Mouse (Mus musculus) stomach, embryonic 15.5 days (tissue): ENCODE results near the gene Suox. TPM values are rescaled to one million over a fixed set of nuclear protein-coding genes. Genes with fewer than 3 reads are reported as not detected.

Experiments
- ATAC-seq: fragments of 200-750 bp; cut with Nextera tagmentation; 2 replicates; pipeline ENCODE4 v1.8.0; 2017; ENCODE audit warnings: low read depth, moderate number of reproducible peaks, moderate TSS enrichment; ENCODE audit not compliant: insufficient read depth, low FRiP score
- H3K27ac ChIP-seq: fragments of 300-500 bp; sonication (generic); 2 replicates; pipeline ENCODE4 v1.5.1; 2015; ENCODE audit warnings: mild to moderate bottlenecking, inconsistent platforms
- H3K27me3 ChIP-seq: fragments of 300-500 bp; sonication (generic); replicated peaks from 2 replicates; pipeline ENCODE4 v1.6.1; 2015; ENCODE audit warnings: inconsistent platforms
- H3K36me3 ChIP-seq: fragments of 300-500 bp; sonication (generic); 2 replicates; pipeline ENCODE4 v1.6.1; 2015; ENCODE audit warnings: inconsistent platforms
- H3K4me1 ChIP-seq: fragments of 300-500 bp; sonication (generic); 2 replicates; pipeline ENCODE4 v1.6.1; 2015; ENCODE audit warnings: inconsistent platforms
- H3K4me2 ChIP-seq: fragments of 300-500 bp; sonication (generic); 2 replicates; pipeline ENCODE4 v1.6.1; 2015; ENCODE audit warnings: mild to moderate bottlenecking, inconsistent platforms
- H3K4me3 ChIP-seq: fragments of 300-500 bp; sonication (generic); replicated peaks from 2 replicates; pipeline ENCODE4 v1.5.1; 2015; ENCODE audit warnings: inconsistent platforms
- H3K9ac ChIP-seq: fragments of 300-500 bp; sonication (generic); 2 replicates; pipeline ENCODE4 v1.6.1; 2015; ENCODE audit warnings: inconsistent platforms
- H3K9me3 ChIP-seq: fragments of 300-500 bp; sonication (generic); 2 replicates; pipeline ENCODE4 v1.6.1; 2016; ENCODE audit warnings: inconsistent platforms
- WGBS: fragments of 180-500 bp; shearing (Covaris S2); methylation state at CpG from one replicate; pipeline ENCODE4 v1.1.7; 2015; 5-methylcytosine and 5-hydroxymethylcytosine counted together
- polyA plus RNA-seq: library from polyadenylated mRNA; unstranded; fragments of >200 nt; fragmentation: Nextera tagmentation; extraction: Ambion mirVana; gene quantifications from 2 replicates; pipeline ENCODE4 v1.2.1, GENCODE M21; 2015

Suox gene
- polyA plus RNA-seq, 1 experiment from 2014 or later: 16.2 TPM

GRCm38 (mm10) chr10:128662465-128662864 lies 11.4 kb downstream of the Suox start:
- no peaks in the 10 kb centered on the region for H3K4me1 ChIP-seq
- H3K4me2 ChIP-seq: no peak overlapping the region
- H3K27ac ChIP-seq: no peak overlapping the region
- H3K36me3 ChIP-seq: no peaks in the 10 kb centered on the region
- no peaks in the 10 kb centered on the region for H3K27me3 ChIP-seq
- no peak overlapping the region for H3K9ac ChIP-seq
- H3K9me3 ChIP-seq: no peaks in the 10 kb centered on the region
- ATAC-seq: no peak
- H3K4me3 ChIP-seq: no peak overlapping the region

- Histone ChIP-seq H3K4me2 (no peak overlapping the region), H3K9me3 (no peaks in the 10 kb centered on the region), H3K9ac (no peak overlapping the region), H3K36me3 (no peaks in the 10 kb centered on the region), H3K27me3 (no peaks in the 10 kb centered on the region), H3K4me1 (no peaks in the 10 kb centered on the region), H3K27ac (no peak overlapping the region), H3K4me3 (no peak overlapping the region)
- no peak for ATAC-seq
- WGBS: 38% methylated on average over 9 of the region's 9 CpGs
Measured at GRCm38 (mm10) chr10:128659490-128659889, 14.4 kb downstream of the Suox start.

- no peaks in the 10 kb centered on the region for H3K4me1 ChIP-seq
- H3K27ac ChIP-seq: no peak overlapping the region
- no peak for ATAC-seq
- H3K4me3 ChIP-seq: no peak overlapping the region
- no peak overlapping the region for H3K4me2 ChIP-seq
- no peak overlapping the region for H3K9ac ChIP-seq
- 49% methylated on average over 9 of the region's 9 CpGs for WGBS
- no peaks in the 10 kb centered on the region for H3K36me3 ChIP-seq
- no peaks in the 10 kb centered on the region for H3K9me3 ChIP-seq
- H3K27me3 ChIP-seq: no peaks in the 10 kb centered on the region
Measured at GRCm38 (mm10) chr10:128657844-128658243, 16.0 kb downstream of the Suox start.

GRCm38 (mm10) chr10:128656731-128657130 lies 17.1 kb downstream of the Suox start:
- no peak overlapping the region for H3K4me3 ChIP-seq
- H3K9me3 ChIP-seq: no peaks in the 10 kb centered on the region
- H3K36me3 ChIP-seq: no peaks in the 10 kb centered on the region
- 77% methylated on average over 1 of the region's 1 CpGs for WGBS
- H3K27ac ChIP-seq: no peak overlapping the region
- H3K4me2 ChIP-seq: no peak overlapping the region
- H3K27me3 ChIP-seq: no peaks in the 10 kb centered on the region
- no peaks in the 10 kb centered on the region for H3K4me1 ChIP-seq
- no peak overlapping the region for H3K9ac ChIP-seq
- no peak for ATAC-seq

- Histone ChIP-seq H3K27me3 (no peaks in the 10 kb centered on the region), H3K9ac (no peak overlapping the region), H3K9me3 (no peaks in the 10 kb centered on the region), H3K36me3 (no peaks in the 10 kb centered on the region), H3K4me1 (no peaks in the 10 kb centered on the region), H3K4me2 (no peak overlapping the region), H3K27ac (no peak overlapping the region), H3K4me3 (no peak overlapping the region)
- ATAC-seq: no peak
- WGBS: 40% methylated on average over 3 of the region's 3 CpGs
Measured at GRCm38 (mm10) chr10:128655254-128655653, 18.6 kb downstream of the Suox start.

GRCm38 (mm10) chr10:128653866-128654265 lies 20.0 kb downstream of the Suox start:
- Histone ChIP-seq H3K36me3 (no peaks in the 10 kb centered on the region), H3K27me3 (no peaks in the 10 kb centered on the region), H3K4me1 (no peaks in the 10 kb centered on the region), H3K9ac (no peak overlapping the region), H3K27ac (no peak overlapping the region), H3K4me2 (no peak overlapping the region), H3K9me3 (no peaks in the 10 kb centered on the region), H3K4me3 (no peak overlapping the region)
- no peak for ATAC-seq
- WGBS: 72% methylated on average over 4 of the region's 4 CpGs

- Histone ChIP-seq H3K4me3 (peak overlapping the region; percentile 52), H3K27me3 (no peaks in the 10 kb centered on the region), H3K4me2 (peak overlapping the region; percentile 83), H3K9me3 (no peaks in the 10 kb centered on the region), H3K27ac (peak overlapping the region; percentile 23; the same call in 1 of the 2 replicates), H3K36me3 (no peaks in the 10 kb centered on the region), H3K4me1 (peaks cover 11% of the 10 kb centered on the region; the same call in 1 of the 2 replicates), H3K9ac (no peak overlapping the region)
- WGBS: 8% methylated on average over 12 of the region's 13 CpGs
- peak; percentile 60; the same call in 1 of the 2 replicates for ATAC-seq
Measured at GRCm38 (mm10) chr10:128646139-128647089, 27.5 kb downstream of the Suox start.

GRCm38 (mm10) chr10:128645111-128646011 lies 28.5 kb downstream of the Suox start, which contains the start of gene Ikzf4:
TSS of gene Ikzf4 (minus strand) at chr10:128645991.
- Histone ChIP-seq H3K36me3 (no peaks in the 10 kb centered on the region), H3K4me2 (peak within 1 kb of the TSS; percentile 83), H3K9me3 (no peaks in the 10 kb centered on the region), H3K4me3 (peak within 1 kb of the TSS; percentile 52), H3K27me3 (no peaks in the 10 kb centered on the region), H3K27ac (peak within 1 kb of the TSS; percentile 40; the same call in 1 of the 2 replicates), H3K9ac (peak within 1 kb of the TSS; percentile 34; the same call in 1 of the 2 replicates), H3K4me1 (peaks cover 11% of the 10 kb centered on the region; the same call in 1 of the 2 replicates)
- ATAC-seq: peak; percentile 61
- 5% methylated on average over 35 of the region's 36 CpGs for WGBS

GRCm38 (mm10) chr10:128642749-128643148 lies 31.1 kb downstream of the Suox start:
- H3K9ac ChIP-seq: no peak overlapping the region
- no peaks in the 10 kb centered on the region for H3K9me3 ChIP-seq
- ATAC-seq: no peak
- no peak overlapping the region for H3K4me2 ChIP-seq
- no peak overlapping the region for H3K4me3 ChIP-seq
- no peaks in the 10 kb centered on the region for H3K36me3 ChIP-seq
- WGBS: 86% methylated on average over 6 of the region's 6 CpGs
- no peaks in the 10 kb centered on the region for H3K27me3 ChIP-seq
- peaks cover 11% of the 10 kb centered on the region; the same call in 1 of the 2 replicates for H3K4me1 ChIP-seq
- no peak overlapping the region for H3K27ac ChIP-seq

- H3K4me2 ChIP-seq: no peak overlapping the region
- H3K9ac ChIP-seq: no peak overlapping the region
- WGBS: 64% methylated on average over 7 of the region's 7 CpGs
- no peaks in the 10 kb centered on the region for H3K36me3 ChIP-seq
- no peak for ATAC-seq
- H3K4me1 ChIP-seq: peaks cover 10% of the 10 kb centered on the region; the same call in 1 of the 2 replicates
- no peak overlapping the region for H3K27ac ChIP-seq
- no peak overlapping the region for H3K4me3 ChIP-seq
- no peaks in the 10 kb centered on the region for H3K27me3 ChIP-seq
- H3K9me3 ChIP-seq: no peaks in the 10 kb centered on the region
Measured at GRCm38 (mm10) chr10:128641871-128642270, 32.0 kb downstream of the Suox start.

GRCm38 (mm10) chr10:128640891-128641290 lies 33.0 kb downstream of the Suox start:
- 92% methylated on average over 15 of the region's 15 CpGs for WGBS
- Histone ChIP-seq H3K4me2 (no peak overlapping the region), H3K36me3 (0 out of 2 replicates have a peak, but pooled peaks cover 2% of the 10 kb centered on the region), H3K9me3 (no peaks in the 10 kb centered on the region), H3K27me3 (no peaks in the 10 kb centered on the region), H3K4me1 (peaks cover 5% of the 10 kb centered on the region; the same call in 1 of the 2 replicates), H3K4me3 (no peak overlapping the region), H3K9ac (no peak overlapping the region), H3K27ac (no peak overlapping the region)
- no peak for ATAC-seq
